8 mouse cellular contexts compared by ENCODE assay signal in genomic region chr2:12001938-12002899, GRCm38 (mm10).
A peak's percentile ranks its signal among the peaks of the same experiment; 100 is the strongest.
DNase-seq lines count a peak whose midpoint lies in the region; ATAC-seq and TF ChIP-seq lines count a peak whose summit lies in the region.

No protein-coding gene starts in this region.

- H3K4me1 ChIP-seq in liver, embryonic 14.5 days (replicated peaks; ENCODE audit: control insufficient read depth in 2 of 2, insufficient read depth in 2 of 2, low read length in 1 of 2) = no peaks in the 10 kb centered on the region
- H3K4me1 ChIP-seq in liver, embryonic 12.5 days = no peaks in the 10 kb centered on the region
- H3K4me1 ChIP-seq in forebrain, embryonic 16.5 days (replicated peaks; ENCODE audit: control insufficient read depth, insufficient read depth, low read length) = no peaks in the 10 kb centered on the region
- no peaks in the 10 kb centered on the region for H3K4me1 ChIP-seq in midbrain, embryonic 12.5 days

- TF ChIP-seq CTCF in liver, embryonic 14.5 days (IDR thresholded peaks at IDR 0.05; ENCODE audit: low read depth) = peak; percentile 62; the same call in 1 of the 2 replicates

- 31% methylated on average over 24 of the region's 24 CpGs for WGBS in liver, embryonic 14.5 days (ENCODE audit: insufficient replicate concordance)
- 26% methylated on average over 24 of the region's 24 CpGs for WGBS in liver, embryonic 12.5 days (ENCODE audit: insufficient replicate concordance)
- 35% methylated on average over 24 of the region's 24 CpGs for WGBS in forebrain, embryonic 16.5 days
- WGBS in midbrain, embryonic 12.5 days = 33% methylated on average over 24 of the region's 24 CpGs

- no peak overlapping the region for H3K27ac ChIP-seq in liver, embryonic 14.5 days
- no peak overlapping the region for H3K27ac ChIP-seq in liver, embryonic 12.5 days
- no peak overlapping the region for H3K27ac ChIP-seq in forebrain, embryonic 16.5 days (ENCODE audit: low read length)
- no peak overlapping the region for H3K27ac ChIP-seq in midbrain, embryonic 12.5 days (replicated peaks)

- H3K4me2 ChIP-seq in liver, embryonic 14.5 days (ENCODE audit: low read depth) = no peak overlapping the region
- no peak overlapping the region for H3K4me2 ChIP-seq in liver, embryonic 12.5 days
- no peak overlapping the region for H3K4me2 ChIP-seq in forebrain, embryonic 16.5 days (ENCODE audit: low read length)
- no peak overlapping the region for H3K4me2 ChIP-seq in midbrain, embryonic 12.5 days (replicated peaks)

- TF ChIP-seq EP300 in liver, embryonic 14.5 days (IDR thresholded peaks at IDR 0.05; ENCODE audit: low read depth) = no peak

- no peak overlapping the region for H3K9ac ChIP-seq in liver, embryonic 14.5 days (replicated peaks)
- no peak overlapping the region for H3K9ac ChIP-seq in liver, embryonic 12.5 days
- H3K9ac ChIP-seq in forebrain, embryonic 16.5 days (replicated peaks; ENCODE audit: low read depth, low read length) = no peak overlapping the region
- H3K9ac ChIP-seq in midbrain, embryonic 12.5 days (replicated peaks) = no peak overlapping the region

- no peak overlapping the region for H3K4me3 ChIP-seq in liver, embryonic 14.5 days (ENCODE audit: insufficient read depth in 1 of 2, low read depth in 2 of 2, low read length in 2 of 2)
- no peak overlapping the region for H3K4me3 ChIP-seq in liver, embryonic 12.5 days
- H3K4me3 ChIP-seq in forebrain, embryonic 16.5 days (replicated peaks; ENCODE audit: low read length) = no peak overlapping the region
- H3K4me3 ChIP-seq in midbrain, embryonic 12.5 days = no peak overlapping the region

- H3K36me3 ChIP-seq in liver, embryonic 14.5 days (replicated peaks; ENCODE audit: control insufficient read depth, insufficient read depth, low read depth) = no peaks in the 10 kb centered on the region
- H3K36me3 ChIP-seq in liver, embryonic 12.5 days = no peaks in the 10 kb centered on the region
- no peaks in the 10 kb centered on the region for H3K36me3 ChIP-seq in forebrain, embryonic 16.5 days (ENCODE audit: control insufficient read depth, insufficient read depth)
- H3K36me3 ChIP-seq in midbrain, embryonic 12.5 days = no peaks in the 10 kb centered on the region

- no peaks in the 10 kb centered on the region for H3K9me3 ChIP-seq in liver, embryonic 14.5 days (ENCODE audit: control insufficient read depth, low read length)
- no peaks in the 10 kb centered on the region for H3K9me3 ChIP-seq in liver, embryonic 12.5 days (replicated peaks)
- no peaks in the 10 kb centered on the region for H3K9me3 ChIP-seq in forebrain, embryonic 16.5 days (ENCODE audit: control insufficient read depth, low read length)
- no peaks in the 10 kb centered on the region for H3K9me3 ChIP-seq in midbrain, embryonic 12.5 days

- peak; percentile 17 for DNase-seq in adrenal gland, postnatal 14 days
- DNase-seq in adrenal gland, postnatal 25 days = no peak
- no peak for DNase-seq in liver, embryonic 14.5 days (ENCODE audit: low read depth in 3 of 3, low spot score in 3 of 3)

- H3K27me3 ChIP-seq in liver, embryonic 14.5 days (ENCODE audit: control insufficient read depth, insufficient read depth, low read length) = no peaks in the 10 kb centered on the region
- no peaks in the 10 kb centered on the region for H3K27me3 ChIP-seq in liver, embryonic 12.5 days (replicated peaks)
- no peaks in the 10 kb centered on the region for H3K27me3 ChIP-seq in forebrain, embryonic 16.5 days (replicated peaks; ENCODE audit: control insufficient read depth, insufficient read depth, low read length)
- no peaks in the 10 kb centered on the region for H3K27me3 ChIP-seq in midbrain, embryonic 12.5 days

- ATAC-seq in liver, embryonic 14.5 days (ENCODE audit: insufficient read depth) = no peak
- no peak for ATAC-seq in liver, embryonic 12.5 days
- ATAC-seq in forebrain, embryonic 16.5 days = peak; percentile 91
- ATAC-seq in midbrain, embryonic 12.5 days (ENCODE audit: low FRiP score, low read depth) = peak; percentile 78; the same call in 1 of the 2 replicates
- ATAC-seq in erythroblast, adult 5-6 weeks (replicated peaks; ENCODE audit: low FRiP score, poor library complexity, severe bottlenecking) = no peak
- ATAC-seq in monocyte, adult 5-6 weeks (replicated peaks; ENCODE audit: insufficient number of reproducible peaks, low FRiP score, low TSS enrichment, poor library complexity, severe bottlenecking) = no peak

Comparison
In these comparisons a context has a peak if more than half of its experiments do, and no peak if none do; other contexts are left out.
1. ATAC-seq: peak in forebrain, embryonic 16.5 days (single experiment) and midbrain, embryonic 12.5 days (single experiment); none in liver, embryonic 14.5 days (single experiment), liver, embryonic 12.5 days (single experiment), erythroblast, adult 5-6 weeks (single experiment) and monocyte, adult 5-6 weeks (single experiment).